In genomic region chr1:152573470-152574059, GRCm38 (mm10) we compare ENCODE assay signal across 9 mouse cellular contexts.
DNase-seq lines count a peak whose midpoint lies in the region; ATAC-seq lines count a peak whose summit lies in the region.
"Had no signal": no experiment of that assay in that cellular context is flagged by ENCODE, and none has a peak within 500 bp of the region (broad histone marks: within the 10 kb centered on the region; RNA-seq: fewer than 3 reads in every experiment).

No protein-coding gene starts in this region.

- ATAC-seq in kidney, embryonic 16.5 days (ENCODE audit: low FRiP score, low TSS enrichment) = peak; percentile 72

- H3K27ac ChIP-seq in heart, embryonic 10.5 days = peak overlapping the region; percentile 62
- peak overlapping the region; percentile 66 for H3K27ac ChIP-seq in kidney, embryonic 16.5 days (ENCODE audit: low read length)

- H3K27me3 ChIP-seq in heart, embryonic 10.5 days (ENCODE audit: insufficient read depth, poor library complexity, severe bottlenecking) = no peaks in the 10 kb centered on the region
- no peaks in the 10 kb centered on the region for H3K27me3 ChIP-seq in kidney, embryonic 16.5 days (ENCODE audit: insufficient read depth, low read length)

- H3K4me3 ChIP-seq in heart, embryonic 10.5 days = no peak overlapping the region
- H3K4me3 ChIP-seq in kidney, embryonic 16.5 days (ENCODE audit: low read length) = no peak overlapping the region

- H3K4me1 ChIP-seq in heart, embryonic 10.5 days = peaks cover 52% of the 10 kb centered on the region
- H3K4me1 ChIP-seq in kidney, embryonic 16.5 days (ENCODE audit: insufficient read depth, low read length) = peaks cover 58% of the 10 kb centered on the region

- no peak overlapping the region for H3K9ac ChIP-seq in kidney, embryonic 16.5 days (replicated peaks; ENCODE audit: low read length)

- H3K36me3 ChIP-seq in heart, embryonic 10.5 days = peaks cover 19% of the 10 kb centered on the region
- peaks cover 5% of the 10 kb centered on the region; the same call in 1 of the 2 replicates for H3K36me3 ChIP-seq in kidney, embryonic 16.5 days (ENCODE audit: insufficient read depth, low read length)

- intact Hi-C loops in heart, postnatal 25 days (cut with DNase I) = no loop called here

- H3K4me2 ChIP-seq in kidney, embryonic 16.5 days (replicated peaks; ENCODE audit: low read depth, low read length) = no peak overlapping the region

- no peaks in the 10 kb centered on the region for H3K9me3 ChIP-seq in heart, embryonic 10.5 days
- H3K9me3 ChIP-seq in kidney, embryonic 16.5 days (ENCODE audit: low read length) = no peaks in the 10 kb centered on the region

- WGBS in heart, embryonic 10.5 days = 43% methylated on average over 8 of the region's 8 CpGs
- 49% methylated on average over 8 of the region's 8 CpGs for WGBS in kidney, embryonic 16.5 days

- DNase-seq in heart, embryonic 10.5 days (ENCODE audit: low spot score) = no peak
- no peak for DNase-seq in heart, postnatal 25 days (ENCODE audit: low spot score)
- peak; percentile 54 for DNase-seq in retina, postnatal 1 day
- no peak for DNase-seq in retina, embryonic 14.5 days (ENCODE audit: low spot score)
- DNase-seq in embryo, embryonic 9.5 days (ENCODE audit: extremely low spot score) = no peak
- no peak for DNase-seq in right cerebral cortex, adult 18-20 months
- no peak for DNase-seq in gastrocnemius, postnatal 25 days
- DNase-seq: gastrocnemius, postnatal 14 days had no signal
